10 mouse cellular contexts compared by ENCODE assay signal in genomic region chr2:52811691-52812090, GRCm38 (mm10). TPM values are rescaled to one million over a fixed set of nuclear protein-coding genes. Genes with fewer than 3 reads are reported as not detected.
DNase-seq lines count a peak whose midpoint lies in the region; ATAC-seq and TF ChIP-seq lines count a peak whose summit lies in the region.
"Had no signal": no experiment of that assay in that cellular context is flagged by ENCODE, and none has a peak within 500 bp of the region (broad histone marks: within the 10 kb centered on the region; RNA-seq: fewer than 3 reads in every experiment).

No protein-coding gene starts in this region.

- 38% methylated on average over 5 of the region's 5 CpGs for WGBS in hindbrain, embryonic 11.5 days
- WGBS in hindbrain, embryonic 13.5 days = 32% methylated on average over 5 of the region's 5 CpGs
- 20% methylated on average over 5 of the region's 5 CpGs for WGBS in heart, adult 2 months
- 44% methylated on average over 5 of the region's 5 CpGs for WGBS in limb, embryonic 13.5 days

- no peak overlapping the region for H3K27ac ChIP-seq in hindbrain, embryonic 11.5 days (ENCODE audit: low read depth, low read length)
- no peak overlapping the region for H3K27ac ChIP-seq in hindbrain, embryonic 13.5 days
- H3K27ac ChIP-seq in heart, adult 2 months = no peak overlapping the region
- H3K27ac ChIP-seq in limb, embryonic 13.5 days = no peak overlapping the region
- H3K27ac ChIP-seq: liver, embryonic 14.5 days had no signal

- H3K79me2 ChIP-seq in heart, adult 2 months (replicated peaks; ENCODE audit: control insufficient read depth, insufficient read depth, low read length) = no peaks in the 10 kb centered on the region

- H3K9me3 ChIP-seq in hindbrain, embryonic 11.5 days (ENCODE audit: control insufficient read depth, low read length) = no peaks in the 10 kb centered on the region
- H3K9me3 ChIP-seq in hindbrain, embryonic 13.5 days = no peaks in the 10 kb centered on the region
- H3K9me3 ChIP-seq in limb, embryonic 13.5 days = no peaks in the 10 kb centered on the region

- H3K9ac ChIP-seq in hindbrain, embryonic 11.5 days (ENCODE audit: low read depth, low read length) = no peak overlapping the region
- H3K9ac ChIP-seq in hindbrain, embryonic 13.5 days = no peak overlapping the region
- no peak overlapping the region for H3K9ac ChIP-seq in heart, adult 2 months (ENCODE audit: low read depth, low read length)
- no peak overlapping the region for H3K9ac ChIP-seq in limb, embryonic 13.5 days
- H3K9ac ChIP-seq: liver, embryonic 14.5 days had no signal

- no peaks in the 10 kb centered on the region for H3K36me3 ChIP-seq in hindbrain, embryonic 11.5 days (ENCODE audit: control insufficient read depth, insufficient read depth, low read length)
- no peaks in the 10 kb centered on the region for H3K36me3 ChIP-seq in hindbrain, embryonic 13.5 days
- H3K36me3 ChIP-seq in heart, adult 2 months (ENCODE audit: control insufficient read depth, insufficient read depth, low read length) = no peaks in the 10 kb centered on the region
- no peaks in the 10 kb centered on the region for H3K36me3 ChIP-seq in limb, embryonic 13.5 days

- no peaks in the 10 kb centered on the region for H3K4me1 ChIP-seq in hindbrain, embryonic 11.5 days (replicated peaks; ENCODE audit: control insufficient read depth, insufficient read depth, low read length)
- H3K4me1 ChIP-seq in hindbrain, embryonic 13.5 days (replicated peaks) = no peaks in the 10 kb centered on the region
- H3K4me1 ChIP-seq in heart, adult 2 months (ENCODE audit: control insufficient read depth, insufficient read depth, low read length) = no peaks in the 10 kb centered on the region
- H3K4me1 ChIP-seq in limb, embryonic 13.5 days = no peaks in the 10 kb centered on the region

- TF ChIP-seq EP300 in heart, adult 2 months (IDR thresholded peaks at IDR 0.05; ENCODE audit: insufficient read depth, low read depth, low read length) = no peak

- ATAC-seq in hindbrain, embryonic 11.5 days (ENCODE audit: low FRiP score) = no peak
- no peak for ATAC-seq in hindbrain, embryonic 13.5 days (ENCODE audit: low FRiP score)
- 0 out of 2 replicates have a peak, but pooled peaks have one; percentile 44 for ATAC-seq in limb, embryonic 13.5 days (ENCODE audit: low FRiP score, low read depth)

- H3K4me3 ChIP-seq in hindbrain, embryonic 11.5 days (ENCODE audit: low read depth, low read length) = no peak overlapping the region
- H3K4me3 ChIP-seq in hindbrain, embryonic 13.5 days = no peak overlapping the region
- H3K4me3 ChIP-seq in heart, adult 2 months = no peak overlapping the region
- H3K4me3 ChIP-seq in limb, embryonic 13.5 days = no peak overlapping the region

- TF ChIP-seq POLR2A in heart, adult 2 months (IDR thresholded peaks at IDR 0.05; ENCODE audit: insufficient read depth, low read depth, low read length) = no peak

- no peaks in the 10 kb centered on the region for H3K27me3 ChIP-seq in hindbrain, embryonic 11.5 days (ENCODE audit: control insufficient read depth, insufficient read depth, low read length)
- H3K27me3 ChIP-seq in hindbrain, embryonic 13.5 days = no peaks in the 10 kb centered on the region
- H3K27me3 ChIP-seq in heart, adult 2 months (ENCODE audit: control insufficient read depth, insufficient read depth, low read length) = no peaks in the 10 kb centered on the region
- no peaks in the 10 kb centered on the region for H3K27me3 ChIP-seq in limb, embryonic 13.5 days

- no peak for TF ChIP-seq CTCF in heart, adult 2 months (IDR thresholded peaks at IDR 0.05)

- peak; percentile 13 for DNase-seq in hindbrain, embryonic 11.5 days (ENCODE audit: low spot score)
- DNase-seq in MN1 (ENCODE audit: low spot score) = peak; percentile 43
- peak; percentile 23 to 42 for DNase-seq in heart, adult 2 months
- DNase-seq in urinary bladder, postnatal 25 days (ENCODE audit: low spot score) = no peak
- DNase-seq in spleen, postnatal 4 days (ENCODE audit: low spot score in 2 of 2) = no peak
- no peak for DNase-seq in layer of hippocampus, postnatal 14 days (ENCODE audit: low spot score in 2 of 2)

- H3K4me2 ChIP-seq in hindbrain, embryonic 11.5 days (replicated peaks; ENCODE audit: low read depth, low read length) = no peak overlapping the region
- H3K4me2 ChIP-seq in hindbrain, embryonic 13.5 days = no peak overlapping the region
- no peak overlapping the region for H3K4me2 ChIP-seq in limb, embryonic 13.5 days (replicated peaks)

- intact Hi-C loops in heart, adult 2 months (cut with DNase I) = no loop called here

RNA-seq across cellular contexts. Expression of gene Fmnl2, which starts 46.0 kb away (rescaled TPM):
- polyA plus RNA-seq in hindbrain, embryonic 11.5 days (2014; fragmentation: Nextera tagmentation; extraction: Ambion mirVana) = 10.1 and 19.5 TPM in 2 replicates
- polyA plus RNA-seq in hindbrain, embryonic 13.5 days (2015; fragmentation: Nextera tagmentation; extraction: Ambion mirVana) = 13.3 and 13.5 TPM in 2 replicates
- 1 to 10 TPM; 4.5 to 6.3 TPM for total RNA-seq in heart, adult 2 months (2021)
- 1.2 and 2.9 TPM in 2 replicates for polyA plus RNA-seq in heart, adult 2 months (2012; rRNA removed)
- polyA plus RNA-seq in limb, embryonic 13.5 days (2015; fragmentation: Nextera tagmentation; extraction: Ambion mirVana) = 11.8 and 12.6 TPM in 2 replicates
- total RNA-seq in layer of hippocampus, postnatal 14 days (2021) = 10 to 100 TPM; 52.5 to 53.8 TPM
- total RNA-seq: MEL had no signal

Comparison
In these comparisons a context has a peak if more than half of its experiments do, and no peak if none do; other contexts are left out.
1. DNase-seq: peak in hindbrain, embryonic 11.5 days (single experiment), MN1 (single experiment) and heart, adult 2 months (2 of 2); none in urinary bladder, postnatal 25 days (single experiment), spleen, postnatal 4 days (0 of 2) and layer of hippocampus, postnatal 14 days (0 of 2).